Mouse (Mus musculus) liver, adult 10 weeks (tissue): ENCODE measurements around the gene Htt. TPM values are rescaled to one million over a fixed set of nuclear protein-coding genes. Genes with fewer than 3 reads are reported as not detected.

ENCODE experiments used
- polyA plus RNA-seq: library from polyadenylated mRNA; stranded (reverse); fragments of 350-450 nt; fragmentation: Illumina TruSeq; extraction: RNeasy Lipid Tissue Mini Kit (QIAGEN cat#74804); gene quantifications from one replicate; pipeline ENCODE4 v1.2.3, GENCODE M21; 2014; ENCODE audit warnings: low read depth, low replicate concordance

The Htt gene
- polyA plus RNA-seq: 2.3 TPM

DNA sequence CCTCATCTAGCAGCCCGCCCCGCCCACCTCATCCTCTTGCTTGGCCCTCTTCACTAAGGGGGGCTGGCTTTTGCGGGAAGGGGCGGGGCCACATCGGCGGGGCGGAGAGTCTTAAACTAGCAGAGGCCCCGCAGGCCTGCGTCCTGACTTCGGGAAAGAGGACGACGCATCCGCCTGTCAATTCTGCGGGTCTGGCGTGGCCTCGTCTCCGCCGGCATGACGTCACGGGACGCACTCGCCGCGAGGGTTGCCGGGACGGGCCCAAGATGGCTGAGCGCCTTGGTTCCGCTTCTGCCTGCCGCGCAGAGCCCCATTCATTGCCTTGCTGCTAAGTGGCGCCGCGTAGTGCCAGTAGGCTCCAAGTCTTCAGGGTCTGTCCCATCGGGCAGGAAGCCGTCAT is at the start of gene Htt:
Gene Htt, plus strand, starts transcription at position 232 of the 400 bp plus-strand sequence.

DNA sequence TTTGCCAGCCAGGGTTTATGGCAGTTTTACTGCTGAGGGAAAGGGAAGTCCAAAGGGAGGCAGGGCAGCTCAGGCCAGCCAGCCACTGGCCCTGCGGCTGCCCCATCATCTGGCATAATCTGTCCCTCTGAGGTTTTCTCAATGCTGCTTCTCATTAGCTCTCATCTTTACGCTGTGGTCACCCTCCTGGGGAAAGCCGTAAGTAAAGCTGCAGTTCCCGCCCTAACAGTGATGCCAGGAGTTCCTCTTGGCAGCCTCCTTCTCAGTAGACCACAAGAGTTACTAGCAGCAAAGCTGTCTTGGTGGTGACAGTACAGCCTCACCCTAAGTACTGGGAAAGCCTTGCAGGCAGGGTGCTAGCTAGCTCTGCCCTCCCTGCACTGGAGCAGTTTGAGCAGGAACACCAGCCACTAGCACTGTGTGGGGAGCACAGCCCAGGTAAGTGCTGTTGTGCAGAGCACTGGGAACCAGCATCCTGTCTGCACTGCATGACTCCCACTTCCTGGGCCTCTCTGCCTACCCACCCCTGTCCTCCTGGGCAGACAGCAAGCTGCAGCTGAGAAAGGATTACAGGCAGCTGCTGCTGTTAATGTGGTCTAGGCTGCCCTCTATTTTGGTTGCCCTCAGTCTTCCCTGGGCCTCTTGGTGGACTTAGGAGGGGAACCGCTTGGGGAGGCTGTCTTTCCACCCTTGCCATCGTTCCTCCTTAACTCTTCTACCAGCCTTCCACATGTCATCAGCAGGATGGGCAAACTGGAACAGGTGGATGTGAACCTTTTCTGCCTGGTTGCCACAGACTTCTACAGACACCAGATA is 146.6 kb downstream of the Htt start, which contains the start of gene Msantd1:
Gene Msantd1, plus strand, starts transcription at position 103 of the 816 bp plus-strand sequence.

DNA sequence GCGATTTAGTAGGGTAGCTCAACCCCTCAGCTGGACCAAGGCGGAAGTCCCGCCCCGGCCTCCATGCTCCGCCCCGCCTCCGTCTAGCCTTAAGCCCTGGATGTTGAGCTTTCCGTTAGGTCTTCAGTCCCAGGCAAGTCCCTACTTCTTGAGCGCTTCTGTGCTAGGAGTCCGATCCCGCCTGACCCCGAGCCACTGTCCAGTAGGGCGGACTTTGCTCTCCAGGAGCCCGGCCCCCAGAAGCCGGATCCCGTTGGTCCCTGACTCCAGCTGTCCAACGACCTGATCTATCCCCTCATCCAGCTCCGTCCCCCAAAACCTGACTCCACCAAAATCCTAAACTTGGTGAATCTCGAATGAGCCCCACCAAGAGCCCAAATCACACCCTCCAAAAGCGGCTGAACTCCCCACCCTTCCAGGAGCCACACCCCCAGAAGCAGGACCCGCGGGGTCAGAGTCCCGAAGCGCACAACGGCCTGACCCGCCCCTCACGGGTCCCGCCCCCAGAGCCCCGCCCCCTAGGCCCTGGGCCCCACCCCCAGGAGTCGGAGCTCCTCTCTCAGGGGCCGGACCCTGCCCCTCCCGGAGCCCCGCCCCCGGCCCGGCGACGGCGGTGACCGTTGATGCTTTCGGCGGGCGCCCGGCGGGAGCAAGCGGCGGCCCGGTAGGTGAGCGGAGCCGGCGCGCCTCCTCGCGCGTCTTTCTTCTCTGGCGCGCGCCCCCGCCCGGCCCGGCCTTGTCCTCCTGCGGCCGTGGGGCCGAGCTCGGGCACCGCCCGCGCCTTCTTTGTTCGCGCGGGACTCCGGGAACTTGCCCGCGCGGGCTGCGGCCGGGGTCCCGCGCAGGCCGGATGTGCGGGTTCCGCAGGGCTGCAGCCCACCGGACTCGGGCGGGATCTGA is 187.6 kb downstream of the Htt start, which contains the start of gene Rgs12:
Gene Rgs12, plus strand, starts transcription at position 585 of the 900 bp plus-strand sequence.

Other genes starting within 250 kb of the Htt start
- 1.9 TPM for gene Tnip2, start 247.7 kb upstream of the Htt start, polyA plus RNA-seq
- 2.9 TPM for gene Sh3bp2, start 235.9 kb upstream of the Htt start, polyA plus RNA-seq
- 21.8 TPM for gene Add1, start 188.1 kb upstream of the Htt start, polyA plus RNA-seq
- not detected for gene Mfsd10, start 124.5 kb upstream of the Htt start, polyA plus RNA-seq
- gene Nop14, start 101.6 kb upstream of the Htt start, polyA plus RNA-seq: 12.1 TPM
- 3.2 TPM for gene Grk4, start 101.4 kb upstream of the Htt start, polyA plus RNA-seq
- not detected for gene Msantd1, start 146.3 kb downstream of the Htt start, polyA plus RNA-seq
- gene Rgs12, start 187.7 kb downstream of the Htt start, polyA plus RNA-seq: 2.0 TPM